Mouse (Mus musculus) embryonic facial prominence, embryonic 13.5 days (tissue): ENCODE results near the gene Banf2. TPM values are rescaled to one million over a fixed set of nuclear protein-coding genes. Genes with fewer than 3 reads are reported as not detected.
A peak's percentile ranks its signal among the peaks of the same experiment; 100 is the strongest.

Source experiments
- ATAC-seq: fragments of 200-750 bp; cut with Nextera tagmentation; 2 replicates; pipeline ENCODE4 v1.8.0; 2017; ENCODE audit warnings: low read depth; ENCODE audit not compliant: insufficient number of reproducible peaks, insufficient read depth, low FRiP score, low TSS enrichment
- H3K27ac ChIP-seq: fragments of 300-500 bp; sonication (generic); 2 replicates; pipeline ENCODE4 v1.5.1; 2015; ENCODE audit warnings: moderate library complexity, mild to moderate bottlenecking, inconsistent platforms
- H3K27me3 ChIP-seq: fragments of 300-500 bp; sonication (generic); 2 replicates; pipeline ENCODE4 v1.6.1; 2015; ENCODE audit warnings: mild to moderate bottlenecking, inconsistent platforms
- H3K36me3 ChIP-seq: fragments of 300-500 bp; sonication (generic); 2 replicates; pipeline ENCODE4 v1.6.1; 2015; ENCODE audit warnings: mild to moderate bottlenecking, inconsistent platforms
- H3K4me1 ChIP-seq: fragments of 300-500 bp; sonication (generic); 2 replicates; pipeline ENCODE4 v1.6.1; 2015; ENCODE audit warnings: inconsistent platforms
- H3K4me2 ChIP-seq: fragments of 300-500 bp; sonication (generic); 2 replicates; pipeline ENCODE4 v1.6.1; 2015; ENCODE audit warnings: moderate library complexity, mild to moderate bottlenecking, inconsistent platforms
- H3K4me3 ChIP-seq: fragments of 300-500 bp; sonication (generic); 2 replicates; pipeline ENCODE4 v1.5.1; 2015; ENCODE audit warnings: mild to moderate bottlenecking, inconsistent platforms
- H3K9ac ChIP-seq: fragments of 300-500 bp; sonication (generic); 2 replicates; pipeline ENCODE4 v1.6.1; 2015; ENCODE audit warnings: mild to moderate bottlenecking, inconsistent platforms
- H3K9me3 ChIP-seq: fragments of 300-500 bp; sonication (generic); 2 replicates; pipeline ENCODE4 v1.6.1; 2016; ENCODE audit warnings: inconsistent platforms
- WGBS: fragments of 180-500 bp; shearing (Covaris S2); methylation state at CpG from one replicate; pipeline ENCODE4 v1.1.7; 2015; ENCODE audit warnings: mixed read lengths; 5-methylcytosine and 5-hydroxymethylcytosine counted together
- polyA plus RNA-seq: library from polyadenylated mRNA; unstranded; fragments of >200 nt; fragmentation: Nextera tagmentation; extraction: Ambion mirVana; gene quantifications from 2 replicates; pipeline ENCODE4 v1.2.1, GENCODE M21; 2015

The Banf2 gene
- polyA plus RNA-seq, 1 experiment from 2014 or later = not detected

DNA sequence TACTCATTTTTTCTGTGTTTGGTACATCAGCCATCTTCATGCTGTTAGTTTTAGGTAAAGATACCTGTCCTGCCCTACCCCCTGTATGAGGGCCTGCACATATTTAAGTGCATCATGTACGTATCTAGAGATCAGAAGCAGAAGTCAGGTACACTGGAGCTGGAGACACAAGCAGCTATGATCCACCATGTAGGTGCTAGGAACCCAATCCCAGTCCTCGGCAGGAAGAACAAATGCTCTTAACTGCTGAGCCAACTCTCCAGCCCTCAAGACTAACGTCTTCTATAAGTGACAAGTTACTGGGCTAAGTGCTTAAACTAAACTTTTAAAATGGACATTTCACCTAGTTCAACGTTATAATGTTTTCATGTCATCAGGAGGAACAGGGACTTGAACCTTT, 25.6 kb upstream of the Banf2 start:
- Histone ChIP-seq H3K9me3 (no peaks in the 10 kb centered on the region), H3K27ac (no peak overlapping the region), H3K4me1 (peaks cover 62% of the 10 kb centered on the region), H3K36me3 (0 out of 2 replicates have a peak, but pooled peaks cover 7% of the 10 kb centered on the region), H3K9ac (no peak overlapping the region), H3K27me3 (no peaks in the 10 kb centered on the region), H3K4me2 (no peak overlapping the region), H3K4me3 (no peak overlapping the region)
- WGBS = 90% methylated on average over 4 of the region's 4 CpGs
- no peak for ATAC-seq

DNA sequence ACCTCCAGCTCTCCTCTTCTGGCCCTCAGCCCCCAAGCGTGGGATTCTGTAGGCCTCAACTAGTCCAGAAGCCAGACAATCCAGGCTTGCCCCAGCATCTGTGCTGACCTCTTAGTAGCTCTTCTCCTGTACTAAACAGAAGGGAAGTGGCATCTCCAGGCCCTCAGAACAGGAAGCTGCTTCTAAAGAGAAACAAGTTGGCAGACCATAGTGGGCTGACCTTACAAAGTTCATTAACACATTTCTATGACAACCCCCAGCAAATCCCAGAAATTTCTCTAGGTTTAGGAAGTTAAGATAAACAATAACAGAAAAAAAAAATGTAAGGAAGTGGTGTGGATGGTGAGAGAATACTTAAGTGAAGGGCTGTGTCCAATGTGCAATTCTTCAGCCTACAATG, 23.8 kb upstream of the Banf2 start:
- peak overlapping the region; percentile 82 for H3K4me2 ChIP-seq
- peak overlapping the region; percentile 95 for H3K4me3 ChIP-seq
- no peak overlapping the region for H3K27ac ChIP-seq
- 0 out of 2 replicates have a peak, but pooled peaks cover 7% of the 10 kb centered on the region for H3K36me3 ChIP-seq
- H3K9me3 ChIP-seq = no peaks in the 10 kb centered on the region
- no peaks in the 10 kb centered on the region for H3K27me3 ChIP-seq
- no peak for ATAC-seq
- H3K4me1 ChIP-seq = peaks cover 54% of the 10 kb centered on the region
- 78% methylated on average over 1 of the region's 1 CpGs for WGBS
- peak overlapping the region; percentile 97; the same call in 1 of the 2 replicates for H3K9ac ChIP-seq

DNA sequence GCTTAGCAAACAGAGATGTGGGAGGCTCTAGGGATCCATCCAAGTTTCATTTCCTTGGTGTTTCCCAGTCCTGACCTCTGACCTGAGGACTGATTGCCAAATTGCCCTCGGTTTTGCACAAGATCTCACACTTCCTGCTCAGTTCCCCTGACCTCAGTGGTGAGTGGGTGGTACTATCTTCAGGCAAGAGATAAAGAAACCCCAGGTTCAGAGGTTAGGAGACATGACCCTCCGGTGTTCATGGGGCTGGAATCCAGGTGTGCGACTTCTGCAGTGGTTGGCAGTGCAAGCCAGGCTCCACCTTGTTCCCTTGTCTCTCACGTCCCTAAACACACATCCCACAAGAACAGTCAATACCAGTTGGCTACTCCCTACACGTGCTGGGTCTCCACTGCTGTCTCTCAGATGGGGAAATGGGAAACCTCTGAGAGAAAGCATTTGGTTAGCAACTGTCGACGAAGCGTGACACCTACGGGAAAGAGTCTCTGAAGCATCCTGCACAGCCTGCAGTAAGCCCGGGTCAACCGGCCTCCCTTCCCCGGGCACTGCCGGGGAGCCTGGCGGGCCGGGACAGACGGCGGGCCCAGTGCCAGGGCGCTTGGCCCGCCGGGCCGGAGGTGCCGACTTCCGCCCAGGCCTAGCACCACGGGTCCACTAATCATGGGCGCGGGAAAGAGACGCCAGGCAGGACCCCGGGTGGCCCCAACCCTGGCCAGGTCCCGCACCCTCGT, 23.1 kb upstream of the Banf2 start:
- WGBS = 2% methylated on average over 29 of the region's 30 CpGs
- Histone ChIP-seq H3K9ac (peak overlapping the region; percentile 97), H3K27ac (peak overlapping the region; percentile 96), H3K4me1 (peaks cover 51% of the 10 kb centered on the region), H3K4me3 (peak overlapping the region; percentile 95), H3K4me2 (peak overlapping the region; percentile 82), H3K27me3 (no peaks in the 10 kb centered on the region), H3K36me3 (0 out of 2 replicates have a peak, but pooled peaks cover 7% of the 10 kb centered on the region), H3K9me3 (no peaks in the 10 kb centered on the region)
- no peak for ATAC-seq

DNA sequence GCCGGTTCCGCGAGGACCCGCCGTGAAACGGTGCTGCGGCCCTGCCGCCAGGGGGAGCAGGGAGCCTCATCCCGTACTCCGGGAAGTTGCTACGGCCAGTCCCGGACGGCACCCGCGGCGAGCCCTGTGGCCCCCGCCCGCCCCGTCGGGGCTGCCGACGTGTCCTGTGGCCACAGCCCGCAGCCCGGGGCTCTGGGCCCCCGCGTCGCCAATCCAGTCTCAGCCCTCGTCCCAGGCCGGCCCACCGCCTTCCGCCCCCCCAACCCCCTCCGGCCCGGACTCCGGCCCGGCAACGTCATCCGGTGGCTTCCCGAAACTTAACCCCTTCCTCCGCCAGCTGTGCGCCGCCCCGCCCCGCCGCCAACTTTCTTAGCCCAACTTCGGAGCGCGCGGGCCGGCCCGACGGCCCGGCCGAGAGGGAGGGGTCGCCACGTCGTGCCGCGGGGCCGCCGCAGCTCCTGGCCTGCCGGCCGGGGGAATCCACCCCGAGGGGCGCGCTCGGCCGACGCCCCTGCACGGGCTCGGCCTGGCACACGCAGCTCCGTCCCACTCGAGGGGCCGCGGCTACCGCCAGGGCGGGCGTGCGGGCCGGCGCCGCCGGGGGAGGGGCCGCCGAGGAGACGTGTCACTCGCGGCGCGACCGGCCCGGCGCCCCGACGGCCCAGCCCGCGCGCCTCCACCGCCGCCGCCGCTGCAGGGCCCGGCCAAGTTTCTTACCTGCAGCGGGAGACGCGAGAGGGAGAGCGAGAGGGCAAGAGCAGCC, 22.4 kb upstream of the Banf2 start:
- H3K36me3 ChIP-seq = 0 out of 2 replicates have a peak, but pooled peaks cover 7% of the 10 kb centered on the region
- peak; percentile 7; the same call in 1 of the 2 replicates for ATAC-seq
- H3K4me1 ChIP-seq = peaks cover 44% of the 10 kb centered on the region
- no peaks in the 10 kb centered on the region for H3K9me3 ChIP-seq
- H3K9ac ChIP-seq = peak overlapping the region; percentile 97
- peak overlapping the region; percentile 82 for H3K4me2 ChIP-seq
- WGBS = under 1% methylated on average over 93 of the region's 107 CpGs
- H3K27ac ChIP-seq = peak overlapping the region; percentile 96
- peak overlapping the region; percentile 95 for H3K4me3 ChIP-seq
- no peaks in the 10 kb centered on the region for H3K27me3 ChIP-seq

DNA sequence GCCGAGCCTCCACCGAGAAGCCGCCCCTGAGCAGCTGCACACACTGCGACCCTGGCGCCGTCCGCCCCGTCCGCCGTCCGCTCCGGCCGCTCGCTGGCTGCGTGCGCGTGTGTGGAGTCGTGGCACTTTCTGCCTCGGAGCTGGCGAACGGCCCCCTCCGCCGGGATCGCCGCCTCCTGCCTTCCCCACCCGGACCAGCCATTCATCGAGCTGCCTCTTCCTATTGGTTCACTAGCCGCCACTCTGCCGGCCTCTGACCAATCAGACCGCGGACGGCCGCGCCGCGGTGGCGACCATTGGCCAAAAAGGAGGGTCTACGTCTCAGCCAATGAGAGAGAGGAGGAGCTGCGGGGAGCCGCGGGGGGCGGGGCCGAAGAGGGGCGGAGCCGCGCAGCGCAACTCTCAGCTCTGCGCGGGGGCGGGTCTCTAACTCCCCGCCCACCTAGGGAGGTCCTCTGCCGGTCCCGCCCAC, 21.7 kb upstream of the Banf2 start, which contains the start of gene Rrbp1:
TSS of gene Rrbp1 (minus strand) at position 184 of the 472 bp plus-strand sequence.
- Histone ChIP-seq H3K4me3 (peak within 1 kb of the TSS; percentile 95), H3K9me3 (no peaks in the 10 kb centered on the region), H3K27me3 (no peaks in the 10 kb centered on the region), H3K4me2 (peak within 1 kb of the TSS; percentile 82), H3K36me3 (0 out of 2 replicates have a peak, but pooled peaks cover 7% of the 10 kb centered on the region), H3K4me1 (peaks cover 37% of the 10 kb centered on the region), H3K9ac (peak within 1 kb of the TSS; percentile 97), H3K27ac (peak within 1 kb of the TSS; percentile 96)
- under 1% methylated on average over 51 of the region's 53 CpGs for WGBS
- peak; percentile 97 for ATAC-seq

DNA sequence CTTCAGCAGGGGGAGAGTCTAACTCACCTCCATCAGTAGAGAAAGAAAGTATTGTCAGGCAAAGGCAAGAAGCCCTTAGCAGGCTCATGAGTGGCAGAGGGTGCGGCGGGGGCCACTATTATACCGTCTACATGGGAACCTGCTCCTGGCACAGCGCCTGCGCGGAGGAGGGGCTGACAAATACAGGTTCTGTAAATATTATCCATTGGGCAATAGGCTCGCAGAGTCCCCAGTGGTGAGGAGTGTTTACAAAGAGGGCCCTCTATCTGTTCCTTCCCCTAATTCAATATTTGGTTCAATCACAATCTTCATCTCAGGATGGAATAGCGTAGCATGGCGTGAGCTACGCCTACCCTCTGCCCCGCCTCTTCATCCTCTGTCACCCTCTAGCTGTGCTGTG, 18.8 kb upstream of the Banf2 start:
- 83% methylated on average over 11 of the region's 11 CpGs for WGBS
- H3K36me3 ChIP-seq = no peaks in the 10 kb centered on the region

DNA sequence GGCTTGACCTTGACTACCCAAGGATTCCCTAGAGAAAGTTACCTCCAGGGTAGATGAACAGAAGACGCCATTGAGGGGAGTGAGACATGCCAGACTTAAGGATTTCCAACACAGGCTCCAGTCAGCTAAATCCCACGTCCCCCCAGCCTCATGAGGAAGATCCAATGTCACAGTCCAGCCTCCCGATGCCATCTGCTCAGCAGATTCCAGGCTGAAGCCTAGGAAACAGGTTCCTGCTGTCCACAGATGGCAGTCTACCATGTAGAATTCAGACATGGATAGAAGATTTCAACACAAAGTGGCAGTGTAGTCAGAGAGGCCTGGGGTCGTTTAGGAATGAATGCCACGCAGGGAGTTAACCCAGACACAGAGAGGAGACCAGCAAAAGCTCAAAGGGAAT, 18.4 kb upstream of the Banf2 start:
- 28% methylated on average over 5 of the region's 5 CpGs for WGBS

More for the DNA sequence above, 18.8 kb upstream of the Banf2 start:
- no peak overlapping the region for H3K9ac ChIP-seq
- no peak overlapping the region for H3K4me2 ChIP-seq
- no peaks in the 10 kb centered on the region for H3K9me3 ChIP-seq
- H3K4me3 ChIP-seq = no peak overlapping the region
- peaks cover 16% of the 10 kb centered on the region for H3K4me1 ChIP-seq
- no peaks in the 10 kb centered on the region for H3K27me3 ChIP-seq
- no peak overlapping the region for H3K27ac ChIP-seq
- no peak for ATAC-seq

DNA sequence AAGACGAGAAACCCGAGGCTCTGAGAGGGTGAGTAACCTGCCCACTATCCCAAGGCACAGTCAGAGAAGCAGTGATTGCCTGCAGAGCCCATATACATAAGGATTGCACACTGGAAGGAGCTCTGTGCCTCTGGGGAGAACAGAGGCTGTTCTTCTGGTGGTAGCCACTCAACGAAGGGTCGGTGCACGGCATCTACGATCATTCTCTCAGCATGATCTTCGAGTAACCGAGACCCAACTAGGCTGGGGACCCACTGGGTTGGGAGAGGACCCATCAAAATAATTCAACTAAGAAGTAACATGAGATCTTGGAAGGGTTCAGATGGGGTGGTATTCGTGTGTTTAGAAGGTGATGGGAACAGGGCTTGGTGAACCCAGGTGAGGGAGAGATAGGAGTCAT, 17.0 kb upstream of the Banf2 start:
- Histone ChIP-seq H3K9me3 (no peaks in the 10 kb centered on the region), H3K36me3 (no peaks in the 10 kb centered on the region), H3K9ac (no peak overlapping the region), H3K27me3 (no peaks in the 10 kb centered on the region), H3K4me1 (peaks cover 7% of the 10 kb centered on the region; the same call in 1 of the 2 replicates), H3K27ac (no peak overlapping the region), H3K4me3 (no peak overlapping the region), H3K4me2 (no peak overlapping the region)
- WGBS = 85% methylated on average over 9 of the region's 9 CpGs
- ATAC-seq = no peak

More for the DNA sequence above, 18.4 kb upstream of the Banf2 start:
- Histone ChIP-seq H3K4me3 (no peak overlapping the region), H3K27ac (no peak overlapping the region), H3K36me3 (no peaks in the 10 kb centered on the region), H3K4me1 (peaks cover 12% of the 10 kb centered on the region), H3K4me2 (no peak overlapping the region), H3K9me3 (no peaks in the 10 kb centered on the region), H3K27me3 (no peaks in the 10 kb centered on the region), H3K9ac (no peak overlapping the region)
- ATAC-seq = no peak

DNA sequence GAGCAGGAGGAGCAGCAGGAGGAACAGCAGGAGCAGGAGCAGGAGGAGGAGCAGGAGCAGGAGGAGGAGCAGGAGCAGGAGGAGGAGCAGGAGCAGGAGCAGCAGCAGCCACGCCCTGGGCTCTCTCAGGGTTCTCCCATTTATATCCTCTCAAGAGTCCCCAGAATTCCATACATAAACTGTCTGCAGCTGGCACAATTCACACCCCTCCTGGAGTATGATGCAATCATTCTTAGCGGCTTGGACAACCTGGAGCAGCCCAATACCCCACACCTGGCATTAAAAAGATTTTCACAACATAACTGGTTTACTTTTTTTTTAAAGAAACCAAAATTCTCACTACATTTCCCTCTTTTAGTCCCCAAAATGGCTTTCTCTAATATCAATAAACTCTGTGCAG, 12.9 kb upstream of the Banf2 start:
- 63% methylated on average over 2 of the region's 2 CpGs for WGBS
- Histone ChIP-seq H3K36me3 (no peaks in the 10 kb centered on the region), H3K27ac (no peak overlapping the region), H3K27me3 (no peaks in the 10 kb centered on the region), H3K4me1 (no peaks in the 10 kb centered on the region), H3K4me3 (no peak overlapping the region), H3K9ac (no peak overlapping the region), H3K9me3 (no peaks in the 10 kb centered on the region), H3K4me2 (no peak overlapping the region)
- ATAC-seq = no peak

DNA sequence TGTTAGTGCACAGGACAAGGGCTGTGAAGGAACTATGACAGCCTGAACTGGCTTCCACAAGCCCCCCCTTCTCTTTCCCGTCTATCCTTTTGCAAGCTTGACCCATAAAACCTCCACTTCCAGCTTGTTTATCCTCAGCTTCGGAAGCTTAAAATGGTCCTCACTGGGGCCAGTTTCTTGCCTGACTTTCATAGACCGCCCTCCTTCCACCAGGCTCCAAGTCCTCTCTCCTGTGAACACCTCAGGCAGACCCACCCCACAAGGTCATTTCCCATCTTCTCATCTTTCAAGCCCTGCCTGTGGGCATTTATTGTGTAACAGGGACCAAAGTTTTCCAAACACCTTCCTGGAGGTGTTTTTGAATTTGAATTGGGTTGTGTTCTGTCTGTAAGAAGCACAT, 10.4 kb upstream of the Banf2 start:
- WGBS = 71% methylated on average over 3 of the region's 3 CpGs
- ATAC-seq = no peak
- no peaks in the 10 kb centered on the region; the same call in 1 of the 2 replicates for H3K9me3 ChIP-seq

DNA sequence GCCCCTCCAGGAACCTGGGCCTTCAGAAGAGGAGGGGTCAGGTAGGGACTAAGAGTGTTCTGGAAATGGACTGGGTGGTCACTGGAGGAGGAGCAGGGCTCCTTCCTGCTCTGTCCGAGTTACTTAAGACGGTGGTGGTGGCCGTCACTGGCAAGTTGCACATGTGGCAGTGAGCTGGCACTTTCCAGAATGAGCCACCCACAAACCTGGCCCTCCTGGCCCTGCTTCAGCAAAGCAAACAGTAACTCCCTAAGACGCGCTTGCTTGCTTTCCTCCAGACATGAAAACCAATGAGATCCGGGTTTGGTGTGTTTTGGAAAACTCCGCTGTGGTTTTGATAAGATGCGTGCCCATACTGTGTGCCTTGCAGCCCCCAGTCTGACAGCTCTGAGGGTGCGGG, 7.5 kb upstream of the Banf2 start:
- ATAC-seq = no peak
- Histone ChIP-seq H3K36me3 (no peaks in the 10 kb centered on the region), H3K4me3 (no peak overlapping the region)

More for the DNA sequence above, 10.4 kb upstream of the Banf2 start:
- no peaks in the 10 kb centered on the region for H3K4me1 ChIP-seq
- no peaks in the 10 kb centered on the region for H3K36me3 ChIP-seq
- H3K27ac ChIP-seq = no peak overlapping the region
- H3K27me3 ChIP-seq = no peaks in the 10 kb centered on the region
- no peak overlapping the region for H3K4me3 ChIP-seq
- H3K4me2 ChIP-seq = no peak overlapping the region
- H3K9ac ChIP-seq = no peak overlapping the region

More for the DNA sequence above, 7.5 kb upstream of the Banf2 start:
- Histone ChIP-seq H3K27ac (no peak overlapping the region), H3K4me2 (no peak overlapping the region), H3K9me3 (no peaks in the 10 kb centered on the region; the same call in 1 of the 2 replicates), H3K27me3 (no peaks in the 10 kb centered on the region), H3K4me1 (no peaks in the 10 kb centered on the region), H3K9ac (no peak overlapping the region)
- WGBS = 86% methylated on average over 9 of the region's 9 CpGs
